Comparison of ENCODE assay signal across 11 mouse cellular contexts in the genomic region with DNA sequence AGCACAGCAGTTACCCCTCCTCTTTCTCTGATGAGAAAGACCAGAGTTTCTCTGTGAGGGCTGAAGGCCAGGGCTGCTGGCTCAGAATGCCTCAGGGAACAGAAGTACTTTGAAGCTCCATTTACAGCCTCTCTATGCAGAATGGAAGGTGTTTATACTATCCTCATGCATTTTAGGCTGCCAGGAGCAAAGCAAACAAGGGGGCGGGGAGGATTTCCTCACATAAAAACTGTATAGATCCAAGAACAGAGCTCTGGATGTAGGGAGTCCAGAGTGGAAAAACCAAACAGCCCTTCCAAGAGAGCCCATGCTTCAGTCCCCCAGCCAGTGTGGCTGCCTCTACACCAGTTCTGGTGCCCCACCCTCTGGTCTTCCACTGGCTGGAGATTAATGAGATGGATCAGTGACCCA.
A peak's percentile ranks its signal among the peaks of the same experiment; 100 is the strongest.
DNase-seq lines count a peak whose midpoint lies in the region; ATAC-seq lines count a peak whose summit lies in the region.
"Had no signal": no experiment of that assay in that cellular context is flagged by ENCODE, and none has a peak within 500 bp of the region (broad histone marks: within the 10 kb centered on the region; RNA-seq: fewer than 3 reads in every experiment).

No protein-coding gene starts in this region.

- H3K4me1 ChIP-seq in kidney, embryonic 16.5 days (ENCODE audit: insufficient read depth, low read length): peaks cover 9% of the 10 kb centered on the region
- H3K4me1 ChIP-seq in hindbrain, embryonic 11.5 days (replicated peaks; ENCODE audit: control insufficient read depth, insufficient read depth, low read length): peaks cover 2% of the 10 kb centered on the region; the same call in 1 of the 2 replicates
- H3K4me1 ChIP-seq in midbrain, embryonic 15.5 days: peaks cover 11% of the 10 kb centered on the region

- no peaks in the 10 kb centered on the region for H3K27me3 ChIP-seq in kidney, embryonic 16.5 days (ENCODE audit: insufficient read depth, low read length)
- no peaks in the 10 kb centered on the region for H3K27me3 ChIP-seq in hindbrain, embryonic 11.5 days (ENCODE audit: control insufficient read depth, insufficient read depth, low read length)
- H3K27me3 ChIP-seq in midbrain, embryonic 15.5 days (replicated peaks): no peaks in the 10 kb centered on the region

- no peak overlapping the region for H3K4me3 ChIP-seq in kidney, embryonic 16.5 days (ENCODE audit: low read length)
- H3K4me3 ChIP-seq in hindbrain, embryonic 11.5 days (ENCODE audit: low read depth, low read length): no peak overlapping the region
- H3K4me3 ChIP-seq in midbrain, embryonic 15.5 days: no peak overlapping the region
- H3K4me3 ChIP-seq: gastrocnemius, adult 2 months had no signal

- DNase-seq in kidney, postnatal 4 days: no peak
- DNase-seq in embryo, embryonic 11 days: peak; percentile 33
- no peak for DNase-seq in hindbrain, embryonic 11.5 days (ENCODE audit: low spot score)
- no peak for DNase-seq in cerebellum, adult 18-20 months
- DNase-seq in adrenal gland, postnatal 10 days: no peak
- DNase-seq: cerebellum, adult 9-10 months; gastrocnemius, adult 2 months; left cerebral cortex, postnatal 4 days had no signal

- no peak overlapping the region for H3K4me2 ChIP-seq in kidney, embryonic 16.5 days (replicated peaks; ENCODE audit: low read depth, low read length)
- H3K4me2 ChIP-seq in hindbrain, embryonic 11.5 days (replicated peaks; ENCODE audit: low read depth, low read length): no peak overlapping the region
- H3K4me2 ChIP-seq in midbrain, embryonic 15.5 days: no peak overlapping the region

- WGBS in kidney, embryonic 16.5 days: 10% methylated on average over 1 of the region's 1 CpGs
- 33% methylated on average over 1 of the region's 1 CpGs for WGBS in hindbrain, embryonic 11.5 days
- WGBS in midbrain, embryonic 15.5 days: 76% methylated on average over 1 of the region's 1 CpGs

- peak; percentile 69; the same call in 1 of the 2 replicates for ATAC-seq in kidney, embryonic 16.5 days (ENCODE audit: low FRiP score, low TSS enrichment)
- 0 out of 2 replicates have a peak, but pooled peaks have one; percentile 27 for ATAC-seq in hindbrain, embryonic 11.5 days (ENCODE audit: low FRiP score)
- ATAC-seq in midbrain, embryonic 15.5 days (replicated peaks): peak; percentile 30
- no peak for ATAC-seq in megakaryocyte-erythroid progenitor cell, adult 5-6 weeks (replicated peaks; ENCODE audit: low FRiP score, low TSS enrichment, poor library complexity, severe bottlenecking)

- H3K27ac ChIP-seq in kidney, embryonic 16.5 days (ENCODE audit: low read length): no peak overlapping the region
- H3K27ac ChIP-seq in hindbrain, embryonic 11.5 days (ENCODE audit: low read depth, low read length): peak overlapping the region; percentile 62; the same call in 1 of the 2 replicates
- no peak overlapping the region for H3K27ac ChIP-seq in midbrain, embryonic 15.5 days
- H3K27ac ChIP-seq: gastrocnemius, adult 2 months had no signal

- no peak overlapping the region for H3K9ac ChIP-seq in kidney, embryonic 16.5 days (replicated peaks; ENCODE audit: low read length)
- H3K9ac ChIP-seq in hindbrain, embryonic 11.5 days (ENCODE audit: low read depth, low read length): no peak overlapping the region
- no peak overlapping the region for H3K9ac ChIP-seq in midbrain, embryonic 15.5 days

- H3K36me3 ChIP-seq in kidney, embryonic 16.5 days (ENCODE audit: insufficient read depth, low read length): no peaks in the 10 kb centered on the region
- H3K36me3 ChIP-seq in hindbrain, embryonic 11.5 days (ENCODE audit: control insufficient read depth, insufficient read depth, low read length): no peaks in the 10 kb centered on the region
- no peaks in the 10 kb centered on the region for H3K36me3 ChIP-seq in midbrain, embryonic 15.5 days (replicated peaks)

- no peaks in the 10 kb centered on the region for H3K9me3 ChIP-seq in kidney, embryonic 16.5 days (ENCODE audit: low read length)
- H3K9me3 ChIP-seq in hindbrain, embryonic 11.5 days (ENCODE audit: control insufficient read depth, low read length): no peaks in the 10 kb centered on the region
- no peaks in the 10 kb centered on the region for H3K9me3 ChIP-seq in midbrain, embryonic 15.5 days
